ENCODE assay signal across 8 mouse cellular contexts in the genomic region with DNA sequence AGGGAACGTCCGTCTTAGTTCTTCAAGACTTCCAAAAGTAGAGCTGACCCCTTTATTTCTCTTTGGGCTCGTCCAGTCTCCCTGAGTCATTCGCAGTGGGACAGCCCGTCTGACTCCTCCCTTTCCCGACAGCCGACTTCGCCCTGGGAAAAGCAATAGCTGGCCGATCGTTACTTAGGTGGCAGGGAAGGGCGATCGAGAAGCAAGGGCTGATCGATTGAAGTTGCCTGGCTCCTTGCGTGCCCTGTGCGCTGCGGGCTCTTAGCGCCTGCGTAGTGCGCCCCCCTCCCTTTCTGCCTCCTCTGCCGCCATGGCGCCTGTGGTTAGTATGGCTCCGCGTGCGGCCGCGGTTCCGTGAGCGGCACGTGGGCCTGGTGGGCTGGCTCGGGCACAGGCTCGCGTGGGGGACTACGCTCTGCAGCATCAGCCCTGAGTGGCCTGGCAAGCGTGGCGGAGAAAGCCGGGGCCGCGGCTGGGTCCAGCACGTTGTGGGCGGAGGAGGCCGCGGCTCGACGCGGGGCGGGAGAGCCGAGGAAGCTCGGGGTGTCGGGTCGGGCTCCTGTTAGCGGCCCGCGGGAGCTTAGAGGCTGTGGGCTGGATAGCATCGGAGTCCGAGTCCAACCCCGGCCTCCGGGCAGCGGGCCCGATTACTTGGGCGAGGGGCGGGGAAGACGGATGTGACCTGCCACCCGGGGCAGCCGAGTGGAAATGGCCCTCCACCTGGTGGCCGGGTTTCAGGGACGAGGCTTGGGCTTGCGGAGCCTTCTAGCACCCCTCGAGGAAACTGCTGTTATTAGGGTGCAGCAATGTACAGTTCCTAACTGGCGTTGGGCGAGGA. TPM values are rescaled to one million over a fixed set of nuclear protein-coding genes. Genes with fewer than 3 reads are reported as not detected.
DNase-seq lines count a peak whose midpoint lies in the region; ATAC-seq and TF ChIP-seq lines count a peak whose summit lies in the region.

Gene Rpl22, plus strand, starts transcription at position 169 of the 838 bp plus-strand sequence.

- no peak for TF ChIP-seq CTCF in lung, adult 2 months (IDR thresholded peaks at IDR 0.05; ENCODE audit: insufficient read depth, low read length)

- WGBS in forebrain, embryonic 15.5 days = under 1% methylated on average over 70 of the region's 70 CpGs
- WGBS in lung, adult 2 months = under 1% methylated on average over 70 of the region's 70 CpGs

- peak within 1 kb of the TSS; percentile 98 for H3K9ac ChIP-seq in ES-E14 (ENCODE audit: insufficient read depth, low read depth, low read length, poor library complexity, severe bottlenecking)
- peak within 1 kb of the TSS; percentile 93 for H3K9ac ChIP-seq in forebrain, embryonic 15.5 days (replicated peaks)

- in situ Hi-C loops in ES-E14 (cut with MboI; ENCODE audit: low sequenced_read_pairs in 2 of 2, unreplicated experiment in 2 of 2) = no loop called here

- H3K4me2 ChIP-seq in forebrain, embryonic 15.5 days (replicated peaks) = peak within 1 kb of the TSS; percentile 76

- H3K27me3 ChIP-seq in forebrain, embryonic 15.5 days = no peaks in the 10 kb centered on the region

- no peaks in the 10 kb centered on the region for H3K9me3 ChIP-seq in ES-E14 (ENCODE audit: control insufficient read depth, insufficient read depth, low read depth, low read length)
- H3K9me3 ChIP-seq in forebrain, embryonic 15.5 days = no peaks in the 10 kb centered on the region

- H3K4me1 ChIP-seq in ES-E14 (ENCODE audit: control insufficient read depth in 2 of 2, insufficient read depth in 2 of 2, low read length in 2 of 2, poor library complexity in 1 of 2) = peaks cover 0 to 23% of the 10 kb centered on the region in 2 experiments; a peak in 2 of 4 replicates
- peaks cover 15% of the 10 kb centered on the region for H3K4me1 ChIP-seq in forebrain, embryonic 15.5 days
- peaks cover 8% of the 10 kb centered on the region for H3K4me1 ChIP-seq in lung, adult 2 months (ENCODE audit: control insufficient read depth, insufficient read depth, low read length)

- peaks cover 30% of the 10 kb centered on the region for H3K36me3 ChIP-seq in ES-E14 (ENCODE audit: control insufficient read depth, insufficient read depth, low read length, poor library complexity, severe bottlenecking)
- H3K36me3 ChIP-seq in forebrain, embryonic 15.5 days = peaks cover 23% of the 10 kb centered on the region

- TF ChIP-seq POLR2A in lung, adult 2 months (IDR thresholded peaks at IDR 0.05; ENCODE audit: borderline replicate concordance, extremely low read depth, low read depth, low read length) = peak; percentile 78; the same call in 1 of the 2 replicates

- intact Hi-C loops in heart, postnatal 25 days (cut with DNase I) = loop anchor here (2.0 kb wide), 1 partner anchor 29 kb away; the partner anchor contains the start of gene Icmt

- peak within 1 kb of the TSS; percentile 74 to 92 for H3K4me3 ChIP-seq in ES-E14 (ENCODE audit: insufficient read depth in 1 of 2, low read depth in 1 of 2, low read length in 2 of 2, poor library complexity in 1 of 2, severe bottlenecking in 1 of 2)
- peak within 1 kb of the TSS; percentile 91 for H3K4me3 ChIP-seq in forebrain, embryonic 15.5 days
- H3K4me3 ChIP-seq in lung, adult 2 months (replicated peaks; ENCODE audit: extremely low read depth, low read depth, low read length) = peak within 1 kb of the TSS; percentile 85

- H3K27ac ChIP-seq in ES-E14 (ENCODE audit: insufficient read depth, low read depth, low read length, poor library complexity, severe bottlenecking) = peak within 1 kb of the TSS; percentile 73
- H3K27ac ChIP-seq in forebrain, embryonic 15.5 days (replicated peaks) = peak within 1 kb of the TSS; percentile 75

- ATAC-seq in forebrain, embryonic 15.5 days (replicated peaks) = peak; percentile 97
- peak; percentile 96 for ATAC-seq in neutrophil, adult 5-6 weeks (ENCODE audit: extremely low read depth, insufficient number of reproducible peaks, low FRiP score, poor library complexity, severe bottlenecking)

- peak; percentile 94 for DNase-seq in ES-E14 (ENCODE audit: low read depth, low spot score)
- peak; percentile 96 for DNase-seq in cerebellum, adult 11-12 months
- DNase-seq in heart, postnatal 25 days (ENCODE audit: low spot score) = peak; percentile 90
- peak; percentile 96 to 97 for DNase-seq in layer of hippocampus, adult 18-20 months (ENCODE audit: low spot score in 2 of 2)
- DNase-seq in lung, adult 2 months = peak; percentile 86
- DNase-seq in thymus, adult 18-20 months = peak; percentile 88 to 93

TF ChIP-seq in ES-E14, 5 proteins besides CTCF, POLR2A, EP300 and RAD21:
- TF ChIP-seq ZC3H11A (IDR thresholded peaks at IDR 0.05; ENCODE audit: borderline replicate concordance, low read depth, low read length) (no peak), HCFC1 (IDR thresholded peaks at IDR 0.05; ENCODE audit: borderline replicate concordance, insufficient read depth, low read length) (peak; percentile 85)
TF ChIP-seq in ES-E14: peak in this region for 1.

RNA-seq across cellular contexts. Expression of gene Rpl22, which starts in this region (rescaled TPM):
- 1,269 and 1,458 TPM in 2 replicates for total RNA-seq in ES-E14 (2012; rRNA removed)
- 216 and 221 TPM in 2 replicates for polyA plus RNA-seq in forebrain, embryonic 15.5 days (2015; fragmentation: Nextera tagmentation; extraction: Ambion mirVana)
- 100 to 1,000 TPM; 254 TPM for total RNA-seq in heart, postnatal 25 days (2021)
- 100 to 1,000 TPM; 204 to 205 TPM for total RNA-seq in layer of hippocampus, adult 18-20 months (2021)
- 20.3 and 43.0 TPM in 2 replicates for polyA plus RNA-seq in lung, adult 2 months (2012; rRNA removed)
- 782 and 849 TPM in 2 replicates for total RNA-seq in neutrophil, adult 5-6 weeks (2017)

Comparison
In these comparisons a context has a peak if more than half of its experiments do, and no peak if none do; other contexts are left out.
1. Peak in every context shown above with its lines: DNase-seq, ATAC-seq, H3K4me3 ChIP-seq and H3K27ac ChIP-seq.